Mouse (Mus musculus) spleen, postnatal 4 days (tissue): ENCODE data around the gene Olfr1314.

Experiments used
- DNase-seq, 2 experiments: peaks; one replicate each; pipeline ENCODE4 v3.0.0; 2022; ENCODE audit warnings: low spot score in 2 of 2

Gene Olfr1314

GRCm38 (mm10) chr2:112096681-112097080 is at the start of gene Olfr1314:
Gene Olfr1314 (minus strand): TSS chr2:112096781.
- no peak for DNase-seq

GRCm38 (mm10) chr2:112140029-112140428 is 43.4 kb upstream of the Olfr1314 start, which contains the start of gene Olfr1317:
Gene Olfr1317 (plus strand): TSS chr2:112140329.
- DNase-seq = no peak

- DNase-seq = no peak
These were observed 38.3 kb upstream of the Olfr1314 start, which contains the start of gene Olfr1316 for GRCm38 (mm10) chr2:112134877-112135276. Gene Olfr1316 (minus strand): TSS chr2:112134977.

- DNase-seq = no peak
These were observed 18.8 kb upstream of the Olfr1314 start, which contains the start of gene Olfr1315-ps1 for GRCm38 (mm10) chr2:112115340-112115739. Gene Olfr1315-ps1 (minus strand): TSS chr2:112115440.

- DNase-seq = no peak
These were observed 18.8 kb downstream of the Olfr1314 start, which contains the start of gene Olfr1313 for GRCm38 (mm10) chr2:112077743-112078142. Gene Olfr1313 (minus strand): TSS chr2:112077843.

- no peak for DNase-seq
These were observed 46.4 kb downstream of the Olfr1314 start, which contains the start of gene Olfr1312 for GRCm38 (mm10) chr2:112050138-112050537. Gene Olfr1312 (minus strand): TSS chr2:112050238.
